Mouse (Mus musculus): Measurements from ENCODE around the gene Rad9b.
A peak's percentile ranks its signal among the peaks of the same experiment; 100 is the strongest.
"Not testable (repeated sequence)": the region's sequence is repeated elsewhere in the genome, so short reads cannot be mapped to it uniquely, and the experiment has no call there.

Gene Rad9b

GRCm38 (mm10) chr5:122371591-122372191, 17.7 kb upstream of the Rad9b start, which contains the start of gene Gpn3:
Gene Gpn3, plus strand, starts transcription at chr5:122371876.
- no peak for DNase-seq (ENCODE audit: low spot score)

DNA sequence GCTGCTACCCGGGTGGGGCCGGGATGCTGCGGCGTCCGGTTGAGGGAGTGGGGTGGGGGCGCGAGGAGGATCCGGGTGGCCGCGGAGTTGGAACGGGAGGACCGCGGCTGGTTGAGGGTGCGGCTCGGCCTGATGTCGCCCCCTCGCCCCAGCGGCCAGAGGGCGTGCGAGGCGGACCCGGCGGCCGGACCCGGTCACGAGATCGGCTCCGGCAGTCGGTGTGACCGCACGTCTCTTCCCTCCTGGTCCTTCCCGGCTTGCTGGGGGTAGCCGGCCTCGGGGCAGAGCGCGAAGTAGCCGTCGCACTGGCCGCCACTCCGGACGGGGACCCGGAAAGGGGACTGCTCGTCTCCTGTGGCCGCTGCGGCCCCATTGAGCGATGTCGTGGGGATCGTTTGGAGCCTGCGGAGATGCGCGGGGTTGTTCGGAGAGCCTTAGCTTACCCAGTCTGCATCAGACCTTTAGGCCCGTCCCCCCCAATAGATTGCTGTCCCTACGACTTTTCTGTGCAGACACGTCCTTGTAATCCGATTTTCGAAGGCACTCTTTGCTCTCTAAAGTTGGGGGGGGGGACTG, 547 bp upstream of the Rad9b start:
- no peak for DNase-seq (ENCODE audit: low spot score)

DNA sequence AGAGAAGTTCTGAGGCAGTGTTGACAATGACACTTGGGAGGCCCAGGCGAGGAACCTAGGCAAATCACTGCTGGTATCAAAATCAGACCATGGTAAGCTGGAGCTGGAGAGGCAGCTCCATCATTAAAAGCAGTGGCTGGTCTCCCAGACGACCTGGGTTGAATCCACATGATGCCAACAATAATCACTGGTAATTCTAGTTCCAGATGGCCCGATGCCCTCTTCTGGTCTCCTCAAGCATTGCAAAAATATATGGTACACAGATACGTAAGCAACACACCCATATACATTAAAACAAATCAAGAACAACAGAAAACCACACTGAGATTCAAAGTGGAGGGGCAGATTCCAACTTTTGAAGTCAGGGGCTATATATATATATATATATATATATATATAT, 8.3 kb downstream of the Rad9b start:
- no peak for DNase-seq (ENCODE audit: low spot score)

DNA sequence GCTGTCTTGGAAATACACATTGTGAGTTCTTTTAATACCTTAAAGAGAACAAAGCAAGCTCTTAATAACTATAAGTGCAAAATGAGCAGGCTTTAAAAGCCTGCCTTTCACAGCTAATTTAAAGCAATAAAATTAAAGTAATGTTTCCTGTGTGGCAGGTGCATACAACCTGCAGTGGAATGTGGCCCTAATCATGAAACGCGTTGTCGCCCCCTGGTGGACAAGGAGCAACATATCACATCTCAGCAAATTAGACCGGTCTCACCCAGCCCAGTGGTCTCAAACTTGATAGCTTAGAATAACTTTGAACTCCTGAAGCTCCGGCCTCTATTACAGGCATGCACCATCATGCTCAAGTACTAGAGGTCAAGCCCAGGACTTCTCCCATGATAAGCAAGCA, 9.8 kb downstream of the Rad9b start:
- peak; percentile 69 for DNase-seq (ENCODE audit: low spot score)

DNA sequence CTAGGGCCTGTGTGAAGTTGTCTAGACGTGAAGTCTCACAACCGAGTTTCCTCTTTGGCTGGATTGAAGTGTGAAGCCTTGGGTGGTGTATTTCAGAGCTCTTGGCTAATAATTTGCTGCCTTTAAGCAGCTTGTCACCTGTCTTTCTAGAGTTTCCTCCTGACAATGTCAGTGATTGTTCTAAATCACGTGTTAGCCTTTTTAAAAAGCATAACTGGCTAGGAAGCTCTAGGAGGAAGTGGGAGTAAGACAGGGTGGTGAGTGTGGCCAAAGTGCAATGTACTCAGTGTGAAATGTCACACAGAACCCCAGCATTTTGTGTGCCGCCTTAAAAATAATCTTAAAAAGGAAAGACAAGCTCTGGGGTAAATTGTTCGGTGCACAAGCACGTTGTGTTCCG, 10.3 kb downstream of the Rad9b start:
- no peak for DNase-seq (ENCODE audit: low spot score)

DNA sequence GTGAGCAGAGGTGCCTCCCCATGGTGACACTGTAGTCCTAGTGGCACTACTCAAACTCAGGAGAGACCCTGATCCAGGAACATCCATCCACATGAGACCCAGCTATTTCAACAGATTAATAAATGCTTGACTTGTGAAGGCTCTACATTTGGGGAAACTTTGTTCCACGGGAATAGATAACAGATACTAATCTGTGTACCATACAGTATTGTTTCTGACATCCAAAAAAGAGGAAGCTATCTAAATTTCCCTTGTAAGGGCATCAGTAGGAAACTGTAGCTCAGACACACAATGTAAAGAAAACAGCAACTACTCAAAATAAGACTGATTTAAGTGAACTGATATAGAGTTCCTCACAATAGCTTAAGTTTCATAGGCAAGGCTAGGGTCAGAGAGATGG, 11.2 kb downstream of the Rad9b start:
- DNase-seq (ENCODE audit: low spot score) = no peak

- DNase-seq (ENCODE audit: low spot score) = no peak
These were observed 17.3 kb downstream of the Rad9b start for GRCm38 (mm10) chr5:122336554-122337294.

- DNase-seq (ENCODE audit: low spot score) = no peak
These were observed 19.4 kb downstream of the Rad9b start for GRCm38 (mm10) chr5:122334682-122335081.

GRCm38 (mm10) chr5:122330269-122330668, 23.8 kb downstream of the Rad9b start:
- DNase-seq (ENCODE audit: low spot score) = no peak

- DNase-seq (ENCODE audit: low spot score) = no peak
These were observed 26.8 kb downstream of the Rad9b start for GRCm38 (mm10) chr5:122327283-122327682.

DNA sequence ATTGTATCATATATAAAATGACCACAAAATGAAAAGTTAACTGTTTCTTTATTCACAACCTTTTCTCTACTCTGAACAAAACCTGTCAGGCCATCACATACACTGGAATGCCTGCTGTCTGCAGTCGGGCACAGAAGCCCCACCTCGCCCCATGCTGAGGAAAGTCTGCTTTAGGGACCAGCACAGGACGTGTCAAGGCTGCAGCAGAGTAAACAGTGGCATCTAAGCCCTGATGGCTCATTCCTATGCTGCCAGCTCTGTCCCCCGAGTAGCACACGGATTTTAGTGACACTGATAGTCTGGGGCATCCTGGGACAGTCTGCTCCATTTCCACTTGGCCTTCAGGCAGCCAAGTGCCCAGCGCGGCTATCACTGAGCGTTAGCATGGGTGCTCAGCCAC, 28.6 kb downstream of the Rad9b start:
- DNase-seq (ENCODE audit: low spot score) = no peak

- DNase-seq (ENCODE audit: low spot score) = peak; percentile 80
These were observed 29.2 kb downstream of the Rad9b start for GRCm38 (mm10) chr5:122324608-122325431.

- DNase-seq (ENCODE audit: low spot score) = no peak
These were observed 30.5 kb downstream of the Rad9b start for GRCm38 (mm10) chr5:122323523-122323922.

- DNase-seq (ENCODE audit: low spot score) = no peak
These were observed 33.7 kb downstream of the Rad9b start for GRCm38 (mm10) chr5:122320205-122320781.

DNA sequence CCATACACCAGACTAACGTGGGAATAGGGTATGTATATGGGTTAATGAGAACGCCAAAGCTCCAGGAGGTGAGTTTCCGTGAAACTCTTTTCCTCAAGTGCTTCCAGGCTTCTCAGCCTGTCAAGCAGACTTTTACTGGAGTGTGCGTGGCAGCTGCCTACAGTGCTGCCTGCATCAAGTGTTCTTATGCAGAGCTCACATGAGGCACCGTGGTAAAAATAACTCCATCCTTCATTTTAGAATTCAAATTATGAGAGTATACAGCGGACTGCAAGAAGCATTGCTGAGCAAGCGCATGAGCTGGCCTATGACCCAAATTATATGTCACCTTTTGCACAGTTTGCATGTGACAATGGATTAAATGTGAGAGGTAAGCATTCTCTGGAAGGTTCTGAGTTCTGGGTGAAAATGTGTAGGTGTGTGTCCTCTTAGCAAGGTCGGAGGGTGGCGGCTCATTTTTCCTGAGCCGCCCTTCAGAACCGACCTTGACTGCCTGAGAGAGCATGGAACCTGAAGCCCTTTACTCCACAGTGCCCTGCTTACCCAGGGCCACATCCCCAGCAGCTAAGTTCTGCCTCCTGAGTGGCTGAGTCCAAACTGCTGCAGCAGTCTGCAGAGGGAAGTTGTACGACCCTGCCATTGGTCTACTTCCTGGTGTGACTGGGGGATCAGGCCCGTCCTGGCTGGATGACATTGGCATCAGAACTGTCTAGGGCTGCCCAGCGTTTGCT, 34.4 kb downstream of the Rad9b start:
- no peak for DNase-seq (ENCODE audit: low spot score)

DNA sequence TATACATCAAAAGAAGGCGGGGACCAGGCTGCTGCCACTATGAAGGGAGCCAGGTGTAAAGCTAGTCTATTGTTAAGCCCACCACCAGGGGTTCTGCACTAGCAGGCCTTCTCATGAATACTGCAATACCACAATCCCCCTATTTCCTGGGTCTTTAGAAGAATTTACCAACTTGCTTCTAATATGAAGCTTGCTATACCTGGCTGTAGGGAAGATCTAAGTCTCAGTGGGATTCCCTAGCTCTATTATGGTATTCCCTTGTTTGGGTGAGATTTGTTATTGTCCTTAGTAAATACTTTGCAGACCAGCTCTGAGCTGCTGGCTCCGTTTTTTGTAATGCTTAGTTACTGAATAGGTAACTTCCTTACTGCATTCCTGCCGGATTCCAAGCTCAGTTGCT, 35.1 kb downstream of the Rad9b start:
- DNase-seq (ENCODE audit: low spot score) = not testable (repeated sequence)

DNA sequence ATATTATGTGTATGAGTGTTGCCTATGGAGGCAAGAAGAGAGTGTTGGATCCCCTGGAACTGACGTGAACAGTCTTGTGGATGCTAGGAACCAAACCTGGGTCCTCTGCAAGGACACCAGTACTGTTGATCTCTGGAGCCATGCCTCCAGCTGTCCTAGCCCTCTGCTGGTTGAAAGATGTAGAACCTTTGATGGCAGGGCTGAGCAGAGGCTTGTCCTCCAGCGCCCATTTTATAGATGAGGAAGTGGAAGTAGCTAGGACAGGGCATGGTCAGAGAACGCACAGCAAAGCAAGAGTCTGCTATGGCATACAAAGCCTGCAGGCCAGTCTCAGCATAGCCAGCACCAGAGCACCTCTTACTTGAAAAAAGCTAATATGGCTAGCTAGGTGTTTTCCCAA, 35.9 kb downstream of the Rad9b start:
- DNase-seq (ENCODE audit: low spot score) = no peak

GRCm38 (mm10) chr5:122317329-122318045, 36.5 kb downstream of the Rad9b start:
- DNase-seq (ENCODE audit: low spot score) = no peak

DNA sequence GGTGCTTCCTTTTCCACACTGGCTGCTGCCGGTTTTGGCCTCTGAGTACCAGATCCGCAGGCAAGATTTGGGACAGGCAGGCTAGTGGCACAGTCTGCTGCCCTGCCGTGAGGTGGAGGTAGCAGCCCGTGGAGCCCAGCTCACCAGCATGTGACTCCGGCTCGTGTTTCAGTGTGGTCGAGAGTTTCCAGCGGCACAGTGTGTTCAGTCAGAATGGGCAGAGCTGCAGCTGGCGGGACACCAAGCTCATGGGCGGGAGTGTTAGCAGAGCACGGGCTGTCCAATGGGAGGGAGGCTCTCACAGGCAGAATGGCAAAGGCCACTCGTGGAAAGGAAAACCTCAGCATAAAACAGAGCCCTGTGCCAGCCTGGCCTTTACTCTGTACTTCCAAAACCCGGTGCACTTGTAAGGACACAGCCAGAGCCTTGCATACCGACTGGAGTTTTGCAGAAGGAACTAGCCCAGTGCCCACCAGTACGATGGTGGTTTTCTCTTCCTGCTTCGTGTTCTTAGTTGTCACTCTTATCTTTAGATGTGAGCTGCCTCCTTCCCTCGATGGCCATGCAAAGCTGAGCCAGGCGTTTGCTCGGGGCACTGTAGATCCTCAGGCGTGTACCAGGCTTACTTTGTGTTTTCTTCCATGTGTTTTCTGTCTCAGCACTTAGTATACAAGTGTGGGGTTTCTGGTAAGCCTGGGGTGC, 38.9 kb downstream of the Rad9b start:
- DNase-seq (ENCODE audit: low spot score) = peak; percentile 93
